Mouse (Mus musculus) lung, postnatal 14 days (tissue): ENCODE measurements around the gene Arhgap28.

Experiments
- DNase-seq: peaks from one replicate; pipeline ENCODE4 v3.0.0; 2021

Arhgap28 gene

GRCm38 (mm10) chr17:67931396-67931795 is 72.5 kb downstream of the Arhgap28 start:
- no peak for DNase-seq

- no peak for DNase-seq
Observed at GRCm38 (mm10) chr17:67930957-67931356, 73.0 kb downstream of the Arhgap28 start.

- DNase-seq, result no peak
Observed at GRCm38 (mm10) chr17:67930467-67930866, 73.5 kb downstream of the Arhgap28 start.

- DNase-seq, result no peak
Observed at GRCm38 (mm10) chr17:67928280-67928679, 75.6 kb downstream of the Arhgap28 start.

GRCm38 (mm10) chr17:67927864-67928263 is 76.1 kb downstream of the Arhgap28 start:
- DNase-seq, result no peak

GRCm38 (mm10) chr17:67919959-67920358 is 84.0 kb downstream of the Arhgap28 start:
- DNase-seq, result no peak

GRCm38 (mm10) chr17:67918201-67918600 is 85.7 kb downstream of the Arhgap28 start:
- DNase-seq, result no peak

GRCm38 (mm10) chr17:67916901-67917300 is 87.0 kb downstream of the Arhgap28 start:
- DNase-seq, result no peak

- DNase-seq, result peak; percentile 70
Observed at GRCm38 (mm10) chr17:67912640-67913039, 91.3 kb downstream of the Arhgap28 start.

GRCm38 (mm10) chr17:67912051-67912450 is 91.9 kb downstream of the Arhgap28 start:
- no peak for DNase-seq

GRCm38 (mm10) chr17:67908537-67908936 is 95.4 kb downstream of the Arhgap28 start:
- DNase-seq, result no peak

GRCm38 (mm10) chr17:67908137-67908536 is 95.8 kb downstream of the Arhgap28 start:
- DNase-seq, result no peak

- DNase-seq, result no peak
Observed at GRCm38 (mm10) chr17:67907532-67908054, 96.3 kb downstream of the Arhgap28 start.

- no peak for DNase-seq
Observed at GRCm38 (mm10) chr17:67906236-67906635, 97.7 kb downstream of the Arhgap28 start.

- DNase-seq, result no peak
Observed at GRCm38 (mm10) chr17:67904315-67904944, 99.5 kb downstream of the Arhgap28 start.

- DNase-seq, result no peak
Observed at GRCm38 (mm10) chr17:67902847-67903246, 101.1 kb downstream of the Arhgap28 start.

GRCm38 (mm10) chr17:67901161-67901560 is 102.8 kb downstream of the Arhgap28 start:
- no peak for DNase-seq

GRCm38 (mm10) chr17:67899376-67899775 is 104.5 kb downstream of the Arhgap28 start:
- DNase-seq, result no peak

- DNase-seq, result no peak
Observed at GRCm38 (mm10) chr17:67896413-67896812, 107.5 kb downstream of the Arhgap28 start.

GRCm38 (mm10) chr17:67889481-67890325 is 114.2 kb downstream of the Arhgap28 start:
- DNase-seq, result no peak

GRCm38 (mm10) chr17:67888081-67888480 is 115.8 kb downstream of the Arhgap28 start:
- DNase-seq, result no peak

GRCm38 (mm10) chr17:67886326-67886725 is 117.6 kb downstream of the Arhgap28 start:
- no peak for DNase-seq

- no peak for DNase-seq
Observed at GRCm38 (mm10) chr17:67877599-67877998, 126.3 kb downstream of the Arhgap28 start.
